Mouse (Mus musculus): ENCODE data around the gene Gm9844.

The Gm9844 gene

GRCm38 (mm10) chr7:24856460-24857120, 5.4 kb upstream of the Gm9844 start:
- TF ChIP-seq GATA4 (IDR thresholded peaks at IDR 0.05; ENCODE audit: insufficient replicate concordance, low read length) = no peak

DNA sequence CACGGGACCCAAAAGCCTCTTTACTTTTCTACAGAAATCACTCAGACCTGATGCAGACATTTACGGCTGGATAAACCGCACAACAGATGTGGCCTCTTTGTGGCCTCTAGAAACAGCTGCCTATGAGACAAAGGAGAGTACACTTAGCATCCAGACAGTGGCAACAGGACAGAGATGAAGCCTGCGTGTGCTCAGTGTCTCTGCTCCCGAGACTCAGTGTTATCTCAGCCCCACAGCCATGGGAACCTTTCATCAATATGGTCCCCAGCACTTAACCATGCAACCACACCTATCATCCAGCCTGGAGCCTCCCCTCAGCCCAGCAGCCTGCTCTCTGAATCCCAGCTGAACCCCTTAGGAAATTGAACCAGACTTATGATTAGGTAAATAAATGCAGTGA, 2.8 kb upstream of the Gm9844 start:
- TF ChIP-seq GATA4 (IDR thresholded peaks at IDR 0.05; ENCODE audit: insufficient replicate concordance, low read length) = no peak

DNA sequence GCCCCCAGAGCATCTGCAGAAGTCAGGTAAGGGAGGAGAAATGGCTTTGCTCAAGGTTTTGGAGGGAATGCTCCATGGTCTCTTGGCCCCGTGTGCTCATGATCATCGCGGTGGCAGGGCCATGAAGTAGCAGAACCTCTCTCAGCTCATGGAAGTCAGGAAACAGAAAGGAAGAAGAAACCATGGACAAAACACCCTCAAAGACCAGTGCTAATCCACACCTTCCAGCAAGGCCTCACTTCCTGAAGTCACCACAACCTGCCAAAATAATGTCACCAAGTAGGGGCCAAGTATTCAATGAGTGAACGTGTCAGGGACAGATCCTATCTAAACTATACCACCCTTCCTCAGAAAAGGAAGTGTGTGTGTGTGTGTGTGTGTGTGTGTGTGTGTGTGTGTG, 840 bp downstream of the Gm9844 start:
- TF ChIP-seq GATA4 (IDR thresholded peaks at IDR 0.05; ENCODE audit: insufficient replicate concordance, low read length) = no peak

DNA sequence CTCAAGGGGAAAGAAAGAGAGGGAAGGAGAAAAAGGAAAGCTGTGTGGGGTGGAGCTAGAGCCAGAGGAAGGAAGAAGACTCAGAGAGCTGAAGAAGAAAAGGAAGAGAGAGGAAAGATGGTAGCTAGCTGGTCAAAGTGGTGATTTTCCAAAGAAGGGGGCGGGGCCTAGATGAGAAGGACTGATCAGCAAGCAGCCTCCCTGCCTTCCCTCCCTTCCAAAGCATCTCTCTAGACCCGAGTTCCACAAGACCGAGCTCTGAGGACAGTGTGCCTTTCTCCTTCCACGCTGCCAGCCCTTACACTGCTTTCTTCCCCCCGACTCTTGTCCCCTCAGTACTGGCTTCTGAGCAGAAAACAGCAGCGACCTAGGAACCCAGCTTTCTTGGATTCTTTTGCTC, 2.1 kb downstream of the Gm9844 start:
- TF ChIP-seq GATA4 (IDR thresholded peaks at IDR 0.05; ENCODE audit: insufficient replicate concordance, low read length) = no peak

- no peak for TF ChIP-seq GATA4 (IDR thresholded peaks at IDR 0.05; ENCODE audit: insufficient replicate concordance, low read length)
Observed at GRCm38 (mm10) chr7:24869080-24869479, 7.1 kb downstream of the Gm9844 start.

DNA sequence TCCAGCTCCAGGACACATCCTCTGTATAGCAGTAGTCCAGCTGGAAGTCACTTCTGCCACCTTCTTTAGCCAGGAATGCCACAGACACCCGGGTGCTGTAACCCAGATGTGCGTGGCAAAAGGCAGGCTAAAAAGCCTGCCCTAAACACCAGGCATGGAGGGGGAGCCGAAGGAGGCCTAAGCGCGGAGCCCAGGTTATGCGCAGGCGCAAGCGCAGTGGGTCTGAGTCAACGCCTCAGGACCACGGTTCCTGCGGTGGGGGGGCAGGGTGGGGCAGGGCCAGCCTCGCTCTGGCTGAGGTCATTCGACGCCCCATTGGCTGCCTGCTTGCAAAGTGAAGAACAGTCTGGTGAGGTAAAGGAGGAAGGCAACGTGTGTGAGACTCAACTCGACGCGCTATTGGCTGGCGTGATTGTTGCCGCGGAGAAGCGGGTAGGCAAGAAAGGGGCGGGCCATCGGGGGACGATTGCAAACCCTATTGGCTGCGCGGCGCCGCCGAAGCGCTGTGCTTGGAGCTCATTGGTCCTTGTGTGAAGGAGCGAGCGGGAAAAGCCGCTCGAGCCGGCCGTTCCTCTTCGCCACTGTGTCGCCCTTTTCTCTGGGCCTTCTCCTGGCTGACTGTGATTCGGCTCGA, 7.6 kb downstream of the Gm9844 start, which contains the start of the genes Lypd4 and Dmrtc2:
TSS of gene Lypd4 (minus strand) at position 410 of the 634 bp plus-strand sequence.
TSS of gene Dmrtc2 (plus strand) at position 526 of the 634 bp plus-strand sequence.
- no peak for TF ChIP-seq GATA4 (IDR thresholded peaks at IDR 0.05; ENCODE audit: insufficient replicate concordance, low read length)

- no peak for TF ChIP-seq GATA4 (IDR thresholded peaks at IDR 0.05; ENCODE audit: insufficient replicate concordance, low read length)
Observed at GRCm38 (mm10) chr7:24877588-24877987, 15.6 kb downstream of the Gm9844 start.

DNA sequence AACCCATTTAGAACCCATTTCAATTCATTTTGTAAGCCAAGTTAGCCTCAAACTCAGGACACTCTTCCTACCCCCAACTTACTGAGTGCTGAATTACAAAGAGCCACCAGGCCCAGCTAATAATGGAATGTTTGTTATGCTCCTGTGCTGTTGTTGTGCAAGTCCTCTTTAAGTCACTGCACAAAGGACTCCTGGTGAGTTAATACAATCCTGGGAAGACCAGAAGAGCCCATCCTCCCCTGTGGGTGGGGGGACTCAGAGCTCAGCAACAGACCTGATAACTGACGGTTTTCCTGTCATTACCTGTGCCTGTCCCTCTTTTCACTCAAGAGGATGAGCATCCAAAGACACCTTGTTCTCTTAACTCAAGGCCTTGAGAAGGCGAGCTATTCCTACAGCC, 17.6 kb downstream of the Gm9844 start:
- no peak for TF ChIP-seq GATA4 (IDR thresholded peaks at IDR 0.05; ENCODE audit: insufficient replicate concordance, low read length)

DNA sequence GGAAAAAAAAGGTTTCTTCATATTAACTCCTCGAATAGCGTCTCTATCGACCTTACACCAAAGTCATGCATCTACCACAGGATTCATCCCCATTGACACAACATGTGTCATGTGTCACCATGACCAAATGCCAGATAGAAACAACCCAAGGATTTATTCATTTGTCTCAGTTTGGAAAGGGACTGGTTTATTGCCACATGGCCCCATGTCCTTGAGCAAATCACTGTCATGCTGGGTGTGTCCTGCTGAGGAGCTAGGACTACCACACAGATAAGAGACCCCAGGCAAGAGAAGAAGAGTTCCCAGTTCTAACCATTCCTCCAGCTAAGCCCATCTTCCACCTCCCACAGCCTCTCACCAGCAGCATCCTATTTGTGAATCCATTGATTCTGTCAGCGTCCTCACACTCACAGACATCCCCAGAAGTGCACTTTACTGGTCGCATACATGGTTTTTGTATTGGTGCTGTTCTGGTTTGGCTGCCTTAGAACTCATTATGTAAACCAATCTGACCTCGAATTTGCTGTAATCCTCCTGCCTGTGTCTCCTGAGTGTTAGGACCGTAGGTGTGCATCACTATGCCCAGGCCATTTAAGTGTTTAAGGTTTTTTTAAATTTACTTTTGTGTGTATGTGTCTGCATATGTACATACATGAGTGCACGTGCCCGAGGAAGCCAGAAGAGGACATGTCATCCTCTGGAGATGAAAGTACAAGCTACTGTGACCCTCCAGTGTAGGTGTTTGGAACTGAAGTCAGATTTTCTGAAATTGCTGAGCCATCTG, 20.6 kb downstream of the Gm9844 start:
- no peak for TF ChIP-seq GATA4 (IDR thresholded peaks at IDR 0.05; ENCODE audit: insufficient replicate concordance, low read length)

GRCm38 (mm10) chr7:24883896-24884692, 22.1 kb downstream of the Gm9844 start, which contains the start of gene Rps19:
Gene Rps19 (plus strand): TSS chr7:24884371.
- peak; percentile 76; the same call in 1 of the 2 replicates for TF ChIP-seq GATA4 (IDR thresholded peaks at IDR 0.05; ENCODE audit: insufficient replicate concordance, low read length)

- TF ChIP-seq GATA4 (IDR thresholded peaks at IDR 0.05; ENCODE audit: insufficient replicate concordance, low read length) = no peak
Observed at GRCm38 (mm10) chr7:24884693-24885291, 22.8 kb downstream of the Gm9844 start.

GRCm38 (mm10) chr7:24885468-24886307, 23.7 kb downstream of the Gm9844 start:
- TF ChIP-seq GATA4 (IDR thresholded peaks at IDR 0.05; ENCODE audit: insufficient replicate concordance, low read length) = no peak

DNA sequence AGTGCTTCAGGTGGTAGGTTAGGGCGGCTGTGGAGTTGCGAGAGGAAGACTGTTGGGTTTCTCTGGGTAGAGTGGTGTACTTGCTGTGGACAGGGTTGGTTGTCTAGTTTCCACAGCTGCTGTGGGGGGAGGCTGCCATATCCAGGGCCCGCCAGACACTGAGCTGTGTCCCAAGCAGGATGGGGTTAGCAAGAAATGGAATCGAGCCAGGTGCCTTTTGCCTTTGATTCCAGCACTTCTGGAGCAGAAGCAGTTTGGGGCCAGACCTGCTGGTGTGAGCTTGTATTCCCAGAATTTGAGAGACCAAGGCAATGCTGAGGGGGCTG, 24.3 kb downstream of the Gm9844 start:
- TF ChIP-seq GATA4 (IDR thresholded peaks at IDR 0.05; ENCODE audit: insufficient replicate concordance, low read length) = no peak

GRCm38 (mm10) chr7:24887096-24887495, 25.1 kb downstream of the Gm9844 start:
- no peak for TF ChIP-seq GATA4 (IDR thresholded peaks at IDR 0.05; ENCODE audit: insufficient replicate concordance, low read length)

Data from liver, adult (tissue).